Mouse (Mus musculus): ENCODE measurements around the gene Vpreb2. TPM values are rescaled to one million over a fixed set of nuclear protein-coding genes. Genes with fewer than 3 reads are reported as not detected.

Vpreb2 gene
- polyA plus RNA-seq (2015; fragmentation: Nextera tagmentation; extraction: Ambion mirVana), result not detected in 2 replicates

DNA sequence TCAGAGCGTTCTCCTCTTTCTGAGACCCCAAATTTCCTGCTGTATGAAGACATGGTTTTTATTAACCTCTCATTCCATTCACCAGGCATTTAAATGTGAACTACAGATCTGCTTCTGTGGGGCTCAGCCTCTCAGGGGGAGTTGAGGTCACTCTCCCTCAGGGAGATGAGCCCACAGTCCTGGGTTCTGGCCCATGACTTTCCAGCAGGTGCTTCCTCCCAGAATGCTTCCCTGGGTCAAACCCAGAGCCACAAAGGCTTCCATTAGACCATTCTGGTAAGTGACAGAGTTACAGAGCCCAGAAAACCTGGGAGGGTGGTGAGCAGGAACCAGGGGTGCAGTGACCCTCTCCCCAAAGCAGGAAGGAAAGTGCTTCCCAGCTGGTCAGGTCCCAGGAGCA lies at the start of gene Vpreb2:
TSS of gene Vpreb2 (plus strand) at position 301 of the 400 bp plus-strand sequence.
- ATAC-seq (replicated peaks; ENCODE audit: insufficient number of reproducible peaks, insufficient read depth, low FRiP score, low read depth), result no peak
- Histone ChIP-seq H3K27me3 (0 out of 2 replicates have a peak, but pooled peaks cover 4% of the 10 kb centered on the region), H3K27ac (no peak within 1 kb of the TSS), H3K9ac (no peak within 1 kb of the TSS), H3K4me1 (replicated peaks) (0 out of 2 replicates have a peak, but pooled peaks cover 2% of the 10 kb centered on the region), H3K36me3 (no peaks in the 10 kb centered on the region), H3K4me3 (no peak within 1 kb of the TSS), H3K9me3 (replicated peaks) (no peaks in the 10 kb centered on the region), H3K4me2 (no peak within 1 kb of the TSS)
- 75% methylated on average over 1 of the region's 1 CpGs for WGBS

DNA sequence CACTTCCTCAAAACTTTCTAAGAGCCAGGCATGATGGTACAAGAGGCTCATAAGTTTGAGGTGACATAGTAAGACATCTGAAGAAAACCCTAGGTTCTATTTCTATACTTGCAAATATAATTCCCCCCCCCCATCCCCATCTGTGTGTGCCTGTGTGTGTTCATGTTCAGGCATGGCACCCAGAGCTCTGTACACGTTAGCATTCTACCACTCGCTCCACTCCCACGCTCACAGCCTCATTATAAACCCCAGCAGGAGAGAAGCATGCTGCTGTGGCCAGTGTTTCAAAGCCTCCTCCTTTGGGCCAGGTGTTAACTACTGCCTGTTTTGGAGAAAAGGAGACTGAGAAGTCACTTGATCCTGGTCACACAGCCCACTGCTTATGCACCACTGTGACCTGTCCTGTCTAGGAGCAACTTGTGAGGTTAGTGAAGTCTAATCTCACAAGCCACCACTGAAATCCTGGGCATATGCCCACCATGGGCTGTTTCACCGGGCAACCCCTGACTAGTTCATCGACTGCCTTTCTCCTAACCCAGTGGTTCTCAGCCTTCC lies 48.2 kb upstream of the Vpreb2 start:
- no peaks in the 10 kb centered on the region for H3K36me3 ChIP-seq
- no peak overlapping the region for H3K4me3 ChIP-seq
- H3K9me3 ChIP-seq (replicated peaks), result no peaks in the 10 kb centered on the region
- peaks cover 13% of the 10 kb centered on the region for H3K27me3 ChIP-seq
- peaks cover 13% of the 10 kb centered on the region for H3K4me1 ChIP-seq (replicated peaks)
- WGBS, result 75% methylated on average over 5 of the region's 5 CpGs
- no peak for ATAC-seq (replicated peaks; ENCODE audit: insufficient number of reproducible peaks, insufficient read depth, low FRiP score, low read depth)
- no peak overlapping the region for H3K4me2 ChIP-seq
- no peak overlapping the region for H3K27ac ChIP-seq
- H3K9ac ChIP-seq, result no peak overlapping the region

DNA sequence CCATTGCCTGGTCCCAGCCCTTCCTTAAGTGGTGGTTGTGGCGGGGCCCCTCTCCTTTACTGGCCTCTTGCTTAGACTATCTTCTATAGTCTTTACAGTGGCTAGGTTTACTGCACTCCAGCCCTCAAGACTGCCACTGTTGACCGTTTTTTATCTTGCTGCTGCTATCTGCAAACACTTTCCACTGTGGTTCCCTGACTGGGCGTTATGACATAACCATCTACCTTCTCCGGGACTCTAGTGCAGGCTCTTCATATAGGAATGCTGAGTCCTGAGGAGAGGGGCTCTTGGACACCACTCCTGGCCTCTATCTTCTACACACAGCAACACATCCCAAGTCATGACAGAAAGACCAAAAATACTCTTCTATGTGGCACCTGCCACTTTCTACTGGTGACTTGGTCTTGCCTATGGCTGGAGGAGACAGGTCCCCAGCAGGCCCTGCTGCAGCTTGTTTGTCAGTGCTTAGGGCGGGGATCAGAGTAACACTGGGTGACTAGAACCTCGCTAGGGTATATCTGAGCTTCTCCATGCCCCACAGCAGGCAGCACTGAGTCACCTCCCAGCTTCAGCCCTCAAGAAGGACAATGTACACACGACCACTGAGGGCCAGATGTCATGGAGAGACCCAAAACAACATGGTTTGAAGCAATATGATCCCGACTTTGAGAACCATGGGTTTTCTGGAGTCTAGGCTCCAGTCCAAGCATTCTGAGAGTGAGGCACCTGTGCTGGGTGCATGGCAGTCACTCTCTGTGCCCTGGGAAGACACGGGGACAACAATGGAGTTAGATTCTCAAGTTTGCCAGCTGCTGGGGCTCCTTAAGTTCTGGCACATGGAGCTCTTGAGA lies 46.4 kb upstream of the Vpreb2 start:
- H3K36me3 ChIP-seq, result no peaks in the 10 kb centered on the region
- 58% methylated on average over 9 of the region's 9 CpGs for WGBS
- ATAC-seq (replicated peaks; ENCODE audit: insufficient number of reproducible peaks, insufficient read depth, low FRiP score, low read depth), result no peak
- peaks cover 2% of the 10 kb centered on the region for H3K4me1 ChIP-seq (replicated peaks)
- H3K27ac ChIP-seq, result no peak overlapping the region
- H3K4me3 ChIP-seq, result no peak overlapping the region
- no peaks in the 10 kb centered on the region for H3K9me3 ChIP-seq (replicated peaks)
- peaks cover 25% of the 10 kb centered on the region for H3K27me3 ChIP-seq
- no peak overlapping the region for H3K9ac ChIP-seq
- no peak overlapping the region for H3K4me2 ChIP-seq

- ATAC-seq (replicated peaks; ENCODE audit: insufficient number of reproducible peaks, insufficient read depth, low FRiP score, low read depth), result no peak
- H3K9ac ChIP-seq, result no peak overlapping the region
- 52% methylated on average over 3 of the region's 3 CpGs for WGBS
- no peaks in the 10 kb centered on the region for H3K36me3 ChIP-seq
- no peak overlapping the region for H3K27ac ChIP-seq
- H3K4me2 ChIP-seq, result no peak overlapping the region
- H3K9me3 ChIP-seq (replicated peaks), result no peaks in the 10 kb centered on the region
- H3K4me1 ChIP-seq (replicated peaks), result no peaks in the 10 kb centered on the region; the same call in 1 of the 2 replicates
- peaks cover 25% of the 10 kb centered on the region for H3K27me3 ChIP-seq
- no peak overlapping the region for H3K4me3 ChIP-seq
These were observed 45.8 kb upstream of the Vpreb2 start for GRCm38 (mm10) chr16:17934445-17934910.

DNA sequence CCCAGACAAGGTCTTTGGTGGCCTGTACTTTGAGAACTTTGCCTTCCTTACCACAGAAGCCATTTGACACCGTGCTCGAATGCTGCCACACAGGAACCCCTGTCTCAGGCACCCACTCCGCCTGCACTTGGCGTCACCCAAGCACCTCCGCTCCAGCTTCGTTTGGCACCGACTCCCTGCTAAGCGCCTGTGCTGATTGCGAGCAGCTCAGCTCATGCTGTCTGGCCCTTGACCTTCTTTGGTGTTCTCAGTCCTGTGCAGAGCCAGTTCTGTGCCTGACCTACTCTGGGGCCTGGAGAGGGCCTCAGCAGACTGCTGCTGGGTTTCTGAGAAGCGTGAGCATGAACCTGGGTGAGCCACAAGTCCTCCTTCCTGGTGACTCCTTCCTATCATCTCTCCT lies 43.5 kb upstream of the Vpreb2 start:
- H3K9me3 ChIP-seq (replicated peaks), result no peaks in the 10 kb centered on the region
- no peaks in the 10 kb centered on the region for H3K36me3 ChIP-seq
- H3K4me1 ChIP-seq (replicated peaks), result no peaks in the 10 kb centered on the region; the same call in 1 of the 2 replicates
- H3K9ac ChIP-seq, result no peak overlapping the region
- no peak for ATAC-seq (replicated peaks; ENCODE audit: insufficient number of reproducible peaks, insufficient read depth, low FRiP score, low read depth)
- 66% methylated on average over 10 of the region's 10 CpGs for WGBS
- no peak overlapping the region for H3K4me3 ChIP-seq
- H3K27me3 ChIP-seq, result peaks cover 25% of the 10 kb centered on the region
- H3K4me2 ChIP-seq, result no peak overlapping the region
- no peak overlapping the region for H3K27ac ChIP-seq

DNA sequence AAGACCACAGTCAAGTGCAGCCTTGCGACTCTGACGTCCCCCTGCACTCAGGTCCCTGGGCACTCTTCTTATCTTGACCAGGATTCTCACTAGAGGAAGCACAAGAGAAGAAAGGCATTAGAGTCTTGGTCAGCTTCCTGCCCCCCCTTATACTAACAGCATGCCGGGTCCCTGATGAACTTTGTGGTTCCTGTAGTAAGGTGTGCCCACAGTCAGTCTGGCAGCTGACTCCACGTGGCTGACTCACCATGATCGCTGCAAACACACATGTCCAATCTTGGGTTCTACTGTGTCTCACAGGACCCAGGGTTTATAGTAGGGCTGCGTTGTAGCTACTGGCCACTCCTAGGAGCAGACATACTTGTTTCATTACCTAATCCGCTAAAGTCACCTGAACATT lies 42.0 kb upstream of the Vpreb2 start:
- Histone ChIP-seq H3K27me3 (peaks cover 25% of the 10 kb centered on the region), H3K4me3 (no peak overlapping the region)

GRCm38 (mm10) chr16:17938821-17939220 lies 41.4 kb upstream of the Vpreb2 start:
- H3K9me3 ChIP-seq (replicated peaks), result no peaks in the 10 kb centered on the region
- H3K4me3 ChIP-seq, result no peak overlapping the region
- H3K27me3 ChIP-seq, result peaks cover 25% of the 10 kb centered on the region
- H3K4me1 ChIP-seq (replicated peaks), result no peaks in the 10 kb centered on the region; the same call in 1 of the 2 replicates
- H3K27ac ChIP-seq, result no peak overlapping the region
- H3K9ac ChIP-seq, result no peak overlapping the region
- no peaks in the 10 kb centered on the region for H3K36me3 ChIP-seq
- WGBS, result 8% methylated on average over 7 of the region's 7 CpGs
- peak; percentile 75; the same call in 1 of the 2 replicates for ATAC-seq (replicated peaks; ENCODE audit: insufficient number of reproducible peaks, insufficient read depth, low FRiP score, low read depth)
- no peak overlapping the region for H3K4me2 ChIP-seq

More for the DNA sequence above, 42.0 kb upstream of the Vpreb2 start:
- Histone ChIP-seq H3K4me2 (no peak overlapping the region), H3K4me1 (replicated peaks) (no peaks in the 10 kb centered on the region; the same call in 1 of the 2 replicates), H3K27ac (no peak overlapping the region), H3K36me3 (no peaks in the 10 kb centered on the region), H3K9me3 (replicated peaks) (no peaks in the 10 kb centered on the region), H3K9ac (no peak overlapping the region)
- ATAC-seq (replicated peaks; ENCODE audit: insufficient number of reproducible peaks, insufficient read depth, low FRiP score, low read depth), result no peak
- 55% methylated on average over 7 of the region's 7 CpGs for WGBS

- no peak overlapping the region for H3K4me2 ChIP-seq
- H3K27me3 ChIP-seq, result peaks cover 25% of the 10 kb centered on the region
- 39% methylated on average over 9 of the region's 9 CpGs for WGBS
- no peaks in the 10 kb centered on the region for H3K9me3 ChIP-seq (replicated peaks)
- no peak for ATAC-seq (replicated peaks; ENCODE audit: insufficient number of reproducible peaks, insufficient read depth, low FRiP score, low read depth)
- no peaks in the 10 kb centered on the region; the same call in 1 of the 2 replicates for H3K4me1 ChIP-seq (replicated peaks)
- H3K4me3 ChIP-seq, result no peak overlapping the region
- H3K27ac ChIP-seq, result no peak overlapping the region
- no peaks in the 10 kb centered on the region for H3K36me3 ChIP-seq
- no peak overlapping the region for H3K9ac ChIP-seq
These were observed 40.9 kb upstream of the Vpreb2 start for GRCm38 (mm10) chr16:17939255-17939751.

DNA sequence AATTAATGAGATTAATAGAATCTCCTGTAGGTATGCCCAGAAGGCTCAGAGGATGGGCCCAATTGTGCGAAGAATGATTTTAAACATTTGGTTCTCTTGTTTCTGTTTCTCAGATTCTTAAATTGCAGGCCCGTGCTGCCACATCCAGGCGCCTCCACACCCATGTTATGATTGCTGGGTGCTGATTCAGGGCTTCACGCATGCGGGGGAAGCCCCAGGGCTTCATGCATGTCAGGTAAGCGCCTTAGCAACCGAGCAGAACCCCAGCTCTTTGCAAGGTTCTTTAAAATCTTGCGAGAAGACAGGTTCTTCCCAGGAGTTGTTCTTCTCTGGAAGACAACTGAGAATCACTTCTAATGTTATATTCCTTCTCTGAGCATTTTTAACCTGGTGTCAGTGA lies 36.8 kb upstream of the Vpreb2 start:
- no peaks in the 10 kb centered on the region for H3K9me3 ChIP-seq (replicated peaks)
- H3K36me3 ChIP-seq, result no peaks in the 10 kb centered on the region
- 0 out of 2 replicates have a peak, but pooled peaks cover 3% of the 10 kb centered on the region for H3K27me3 ChIP-seq
- H3K4me2 ChIP-seq, result no peak overlapping the region
- H3K4me1 ChIP-seq (replicated peaks), result no peaks in the 10 kb centered on the region
- 60% methylated on average over 8 of the region's 8 CpGs for WGBS
- ATAC-seq (replicated peaks; ENCODE audit: insufficient number of reproducible peaks, insufficient read depth, low FRiP score, low read depth), result no peak
- no peak overlapping the region for H3K4me3 ChIP-seq
- no peak overlapping the region for H3K9ac ChIP-seq
- no peak overlapping the region for H3K27ac ChIP-seq

GRCm38 (mm10) chr16:17945081-17945831 lies 35.0 kb upstream of the Vpreb2 start:
- Histone ChIP-seq H3K27me3 (0 out of 2 replicates have a peak, but pooled peaks cover 3% of the 10 kb centered on the region), H3K4me1 (replicated peaks) (no peaks in the 10 kb centered on the region), H3K9me3 (replicated peaks) (no peaks in the 10 kb centered on the region), H3K4me3 (no peak overlapping the region), H3K27ac (no peak overlapping the region), H3K4me2 (no peak overlapping the region), H3K9ac (no peak overlapping the region), H3K36me3 (no peaks in the 10 kb centered on the region)
- WGBS, result 49% methylated on average over 7 of the region's 7 CpGs
- ATAC-seq (replicated peaks; ENCODE audit: insufficient number of reproducible peaks, insufficient read depth, low FRiP score, low read depth), result no peak

- Histone ChIP-seq H3K27ac (no peak overlapping the region), H3K4me2 (no peak overlapping the region), H3K4me1 (replicated peaks) (no peaks in the 10 kb centered on the region), H3K9me3 (replicated peaks) (no peaks in the 10 kb centered on the region), H3K27me3 (0 out of 2 replicates have a peak, but pooled peaks cover 3% of the 10 kb centered on the region), H3K36me3 (no peaks in the 10 kb centered on the region), H3K4me3 (no peak overlapping the region), H3K9ac (no peak overlapping the region)
- 37% methylated on average over 2 of the region's 2 CpGs for WGBS
- ATAC-seq (replicated peaks; ENCODE audit: insufficient number of reproducible peaks, insufficient read depth, low FRiP score, low read depth), result no peak
These were observed 30.8 kb upstream of the Vpreb2 start for GRCm38 (mm10) chr16:17949421-17949877.
